ENCODE assay signal across 11 mouse cellular contexts in genomic region chr8:57741983-57742382, GRCm38 (mm10).
DNase-seq lines count a peak whose midpoint lies in the region; ATAC-seq and TF ChIP-seq lines count a peak whose summit lies in the region.
"Had no signal": no experiment of that assay in that cellular context is flagged by ENCODE, and none has a peak within 500 bp of the region (broad histone marks: within the 10 kb centered on the region; RNA-seq: fewer than 3 reads in every experiment).

No protein-coding gene starts in this region.

- H3K79me2 ChIP-seq in myocyte (ENCODE audit: control insufficient read depth, insufficient read depth): no peaks in the 10 kb centered on the region

- TF ChIP-seq POLR2A in myocyte (IDR thresholded peaks at IDR 0.05; ENCODE audit: insufficient read length, low read depth): no peak

- no peaks in the 10 kb centered on the region for H3K27me3 ChIP-seq in myocyte (ENCODE audit: control insufficient read depth, insufficient read depth, insufficient read length)
- H3K27me3 ChIP-seq: neural tube, embryonic 13.5 days had no signal

- no peak overlapping the region for H3K4me3 ChIP-seq in myocyte
- H3K4me3 ChIP-seq: heart, adult 2 months; neural tube, embryonic 13.5 days had no signal

- intact Hi-C loops in left cerebral cortex, postnatal 10 days (cut with DNase I): no loop called here

- ATAC-seq in CD4-positive, CD25-positive, alpha-beta regulatory T cell, adult 4 months: no peak

- H3ac ChIP-seq in myocyte (ENCODE audit: control insufficient read depth, insufficient read length): no peak overlapping the region

- peak; percentile 5 for DNase-seq in CD4-positive, CD25-positive, alpha-beta regulatory T cell, adult 2 months (ENCODE audit: low read depth, low spot score)
- DNase-seq in lung, postnatal 36 days: peak; percentile 1
- no peak for DNase-seq in lung, postnatal 10 days
- peak; percentile 52 for DNase-seq in cerebellum, adult 8-10 months
- no peak for DNase-seq in testis, postnatal 10 days (ENCODE audit: low spot score)
- DNase-seq in left cerebral cortex, postnatal 10 days (ENCODE audit: extremely low spot score in 1 of 2, low spot score in 2 of 2): no peak
- DNase-seq: heart, adult 2 months; lung, postnatal 14 days had no signal

- H3K4me2 ChIP-seq in myocyte (ENCODE audit: low read depth): peak overlapping the region; percentile 61
- H3K4me2 ChIP-seq: neural tube, embryonic 13.5 days had no signal

- no peaks in the 10 kb centered on the region for H3K36me3 ChIP-seq in myocyte (ENCODE audit: control insufficient read depth, insufficient read depth)
- H3K36me3 ChIP-seq: neural tube, embryonic 13.5 days had no signal

TF ChIP-seq in myocyte, 11 proteins besides CTCF, POLR2A, EP300 and RAD21:
- TF ChIP-seq POLR2AphosphoS2 (IDR thresholded peaks at IDR 0.05; ENCODE audit: insufficient read length, low read depth): no peak

Comparison
In these comparisons a context has a peak if more than half of its experiments do, and no peak if none do; other contexts are left out.
1. DNase-seq: peak in CD4-positive, CD25-positive, alpha-beta regulatory T cell, adult 2 months (single experiment), lung, postnatal 36 days (single experiment) and cerebellum, adult 8-10 months (single experiment); none in lung, postnatal 10 days (single experiment), testis, postnatal 10 days (single experiment) and left cerebral cortex, postnatal 10 days (0 of 2).